Mouse (Mus musculus): ENCODE results near the gene Elovl7. TPM values are rescaled to one million over a fixed set of nuclear protein-coding genes. Genes with fewer than 3 reads are reported as not detected.

Elovl7 gene
- polyA plus RNA-seq, 1 experiment from 2014 or later: 0.95 TPM

- 93% methylated on average over 8 of the region's 8 CpGs for WGBS
- H3K4me1 ChIP-seq: peaks cover 27% of the 10 kb centered on the region
- H3K27ac ChIP-seq: no peak overlapping the region
- H3K36me3 ChIP-seq: peaks cover 42% of the 10 kb centered on the region
- no peaks in the 10 kb centered on the region for H3K9me3 ChIP-seq (replicated peaks)
- no peak overlapping the region for H3K4me3 ChIP-seq
- DNase-seq (ENCODE audit: low spot score): no peak
- H3K27me3 ChIP-seq (ENCODE audit: low read depth, poor library complexity, severe bottlenecking): no peaks in the 10 kb centered on the region
Observed at GRCm38 (mm10) chr13:108320216-108320615, 106.0 kb downstream of the Elovl7 start.

- DNase-seq (ENCODE audit: low spot score): no peak
- H3K4me1 ChIP-seq: peaks cover 9% of the 10 kb centered on the region
- peaks cover 62% of the 10 kb centered on the region for H3K36me3 ChIP-seq
- no peak overlapping the region for H3K27ac ChIP-seq
- WGBS: 83% methylated on average over 2 of the region's 2 CpGs
- no peak overlapping the region for H3K4me3 ChIP-seq
- H3K27me3 ChIP-seq (ENCODE audit: low read depth, poor library complexity, severe bottlenecking): no peaks in the 10 kb centered on the region
- H3K9me3 ChIP-seq (replicated peaks): no peaks in the 10 kb centered on the region
Observed at GRCm38 (mm10) chr13:108322466-108322865, 108.3 kb downstream of the Elovl7 start.

GRCm38 (mm10) chr13:108323317-108323716 is 109.1 kb downstream of the Elovl7 start:
- no peak for DNase-seq (ENCODE audit: low spot score)
- H3K27me3 ChIP-seq (ENCODE audit: low read depth, poor library complexity, severe bottlenecking): no peaks in the 10 kb centered on the region
- peaks cover 7% of the 10 kb centered on the region for H3K4me1 ChIP-seq
- H3K27ac ChIP-seq: no peak overlapping the region
- H3K36me3 ChIP-seq: peaks cover 62% of the 10 kb centered on the region
- 97% methylated on average over 2 of the region's 2 CpGs for WGBS
- H3K4me3 ChIP-seq: no peak overlapping the region
- H3K9me3 ChIP-seq (replicated peaks): no peaks in the 10 kb centered on the region

GRCm38 (mm10) chr13:108323866-108324829 is 109.9 kb downstream of the Elovl7 start:
- Histone ChIP-seq H3K36me3 (peaks cover 66% of the 10 kb centered on the region), H3K4me1 (peaks cover 7% of the 10 kb centered on the region), H3K27me3 (ENCODE audit: low read depth, poor library complexity, severe bottlenecking) (no peaks in the 10 kb centered on the region), H3K4me3 (no peak overlapping the region), H3K27ac (no peak overlapping the region), H3K9me3 (replicated peaks) (no peaks in the 10 kb centered on the region)
- 90% methylated on average over 22 of the region's 22 CpGs for WGBS
- DNase-seq (ENCODE audit: low spot score): no peak

GRCm38 (mm10) chr13:108325871-108326270 is 111.7 kb downstream of the Elovl7 start:
- Histone ChIP-seq H3K36me3 (peaks cover 56% of the 10 kb centered on the region), H3K4me3 (no peak overlapping the region), H3K27ac (no peak overlapping the region), H3K9me3 (replicated peaks) (no peaks in the 10 kb centered on the region), H3K27me3 (ENCODE audit: low read depth, poor library complexity, severe bottlenecking) (no peaks in the 10 kb centered on the region), H3K4me1 (peaks cover 7% of the 10 kb centered on the region)
- 93% methylated on average over 5 of the region's 5 CpGs for WGBS
- DNase-seq (ENCODE audit: low spot score): no peak

- Histone ChIP-seq H3K4me3 (no peak overlapping the region), H3K4me1 (peaks cover 7% of the 10 kb centered on the region), H3K36me3 (peaks cover 55% of the 10 kb centered on the region), H3K27me3 (ENCODE audit: low read depth, poor library complexity, severe bottlenecking) (no peaks in the 10 kb centered on the region), H3K27ac (no peak overlapping the region), H3K9me3 (replicated peaks) (no peaks in the 10 kb centered on the region)
- DNase-seq (ENCODE audit: low spot score): no peak
- WGBS: 89% methylated on average over 10 of the region's 10 CpGs
Observed at GRCm38 (mm10) chr13:108326351-108326750, 112.1 kb downstream of the Elovl7 start.

GRCm38 (mm10) chr13:108327047-108327446 is 112.8 kb downstream of the Elovl7 start:
- WGBS: 92% methylated on average over 7 of the region's 7 CpGs
- Histone ChIP-seq H3K9me3 (replicated peaks) (no peaks in the 10 kb centered on the region), H3K4me3 (no peak overlapping the region), H3K27ac (no peak overlapping the region), H3K36me3 (peaks cover 59% of the 10 kb centered on the region), H3K27me3 (ENCODE audit: low read depth, poor library complexity, severe bottlenecking) (no peaks in the 10 kb centered on the region), H3K4me1 (peaks cover 7% of the 10 kb centered on the region)
- no peak for DNase-seq (ENCODE audit: low spot score)

GRCm38 (mm10) chr13:108328406-108329180 is 114.4 kb downstream of the Elovl7 start:
- no peaks in the 10 kb centered on the region for H3K4me1 ChIP-seq
- 91% methylated on average over 21 of the region's 21 CpGs for WGBS
- no peaks in the 10 kb centered on the region for H3K9me3 ChIP-seq (replicated peaks)
- no peak overlapping the region for H3K27ac ChIP-seq
- H3K27me3 ChIP-seq (ENCODE audit: low read depth, poor library complexity, severe bottlenecking): no peaks in the 10 kb centered on the region
- H3K36me3 ChIP-seq: peaks cover 66% of the 10 kb centered on the region
- H3K4me3 ChIP-seq: no peak overlapping the region
- DNase-seq (ENCODE audit: low spot score): no peak

GRCm38 (mm10) chr13:108329693-108330092 is 115.5 kb downstream of the Elovl7 start:
- H3K9me3 ChIP-seq (replicated peaks): no peaks in the 10 kb centered on the region
- no peak for DNase-seq (ENCODE audit: low spot score)
- no peaks in the 10 kb centered on the region for H3K27me3 ChIP-seq (ENCODE audit: low read depth, poor library complexity, severe bottlenecking)
- 72% methylated on average over 3 of the region's 3 CpGs for WGBS
- no peak overlapping the region for H3K27ac ChIP-seq
- peaks cover 56% of the 10 kb centered on the region for H3K36me3 ChIP-seq
- H3K4me1 ChIP-seq: peaks cover 1% of the 10 kb centered on the region
- no peak overlapping the region for H3K4me3 ChIP-seq

Other genes with a start within 250 kb of the Elovl7 start
- 49.5 and 54.3 TPM in 2 replicates for gene Smim15, start 170.0 kb upstream of the Elovl7 start, polyA plus RNA-seq (2016; fragmentation: Nextera tagmentation; extraction: Ambion mirVana)
- gene Ndufaf2, start 55.8 kb upstream of the Elovl7 start, polyA plus RNA-seq (2016; fragmentation: Nextera tagmentation; extraction: Ambion mirVana): 89.8 and 111 TPM in 2 replicates
- 27.3 and 29.6 TPM in 2 replicates for gene Ercc8, start 55.7 kb upstream of the Elovl7 start, polyA plus RNA-seq (2016; fragmentation: Nextera tagmentation; extraction: Ambion mirVana)
- 20.9 and 22.0 TPM in 2 replicates for gene Depdc1b, start 101.9 kb downstream of the Elovl7 start, polyA plus RNA-seq (2016; fragmentation: Nextera tagmentation; extraction: Ambion mirVana)
- gene Pde4d, start 235.5 kb downstream of the Elovl7 start, polyA plus RNA-seq (2016; fragmentation: Nextera tagmentation; extraction: Ambion mirVana): 22.7 and 24.3 TPM in 2 replicates